Mouse (Mus musculus): ENCODE results near the gene Rgl2. TPM values are rescaled to one million over a fixed set of nuclear protein-coding genes. Genes with fewer than 3 reads are reported as not detected.
A peak's percentile ranks its signal among the peaks of the same experiment; 100 is the strongest.

Rgl2 gene
- polyA plus RNA-seq, 1 experiment from 2014 or later, result 52.3 TPM

GRCm38 (mm10) chr17:33930280-33931158, 1.2 kb downstream of the Rgl2 start:
- peak overlapping the region; percentile 92 for H3K27ac ChIP-seq (ENCODE audit: low read length)
- peak overlapping the region; percentile 76 for H3K4me3 ChIP-seq (replicated peaks; ENCODE audit: low read length)
- no peak for ATAC-seq

GRCm38 (mm10) chr17:33931159-33931866, 2.0 kb downstream of the Rgl2 start:
- peak overlapping the region; percentile 84; the same call in 1 of the 2 replicates for H3K9ac ChIP-seq (replicated peaks; ENCODE audit: low read depth, low read length)
- peak overlapping the region; percentile 98 for H3K4me2 ChIP-seq (ENCODE audit: low read length)
- 34% methylated on average over 17 of the region's 18 CpGs for WGBS
- no peaks in the 10 kb centered on the region for H3K27me3 ChIP-seq (replicated peaks; ENCODE audit: control insufficient read depth, insufficient read depth, low read length)
- H3K36me3 ChIP-seq (ENCODE audit: control insufficient read depth, insufficient read depth), result 0 out of 2 replicates have a peak, but pooled peaks cover 8% of the 10 kb centered on the region
- no peak overlapping the region for H3K27ac ChIP-seq (ENCODE audit: low read length)
- no peak for ATAC-seq
- no peaks in the 10 kb centered on the region for H3K9me3 ChIP-seq (ENCODE audit: control insufficient read depth, low read length)
- H3K4me1 ChIP-seq (replicated peaks; ENCODE audit: control insufficient read depth, insufficient read depth, low read length), result peaks cover 18% of the 10 kb centered on the region
- peak overlapping the region; percentile 76 for H3K4me3 ChIP-seq (replicated peaks; ENCODE audit: low read length)

More at GRCm38 (mm10) chr17:33930280-33931158, 1.2 kb downstream of the Rgl2 start:
- H3K9ac ChIP-seq (replicated peaks; ENCODE audit: low read depth, low read length), result peak overlapping the region; percentile 84
- H3K9me3 ChIP-seq (ENCODE audit: control insufficient read depth, low read length), result no peaks in the 10 kb centered on the region
- H3K36me3 ChIP-seq (ENCODE audit: control insufficient read depth, insufficient read depth), result 0 out of 2 replicates have a peak, but pooled peaks cover 8% of the 10 kb centered on the region
- peak overlapping the region; percentile 98 for H3K4me2 ChIP-seq (ENCODE audit: low read length)
- H3K4me1 ChIP-seq (replicated peaks; ENCODE audit: control insufficient read depth, insufficient read depth, low read length), result peaks cover 18% of the 10 kb centered on the region
- no peaks in the 10 kb centered on the region for H3K27me3 ChIP-seq (replicated peaks; ENCODE audit: control insufficient read depth, insufficient read depth, low read length)
- under 1% methylated on average over 41 of the region's 45 CpGs for WGBS

GRCm38 (mm10) chr17:33931947-33932346, 2.6 kb downstream of the Rgl2 start:
- no peak overlapping the region for H3K9ac ChIP-seq (replicated peaks; ENCODE audit: low read depth, low read length)
- no peaks in the 10 kb centered on the region for H3K9me3 ChIP-seq (ENCODE audit: control insufficient read depth, low read length)
- no peak for ATAC-seq
- 0 out of 2 replicates have a peak, but pooled peaks cover 8% of the 10 kb centered on the region for H3K36me3 ChIP-seq (ENCODE audit: control insufficient read depth, insufficient read depth)
- H3K4me3 ChIP-seq (replicated peaks; ENCODE audit: low read length), result no peak overlapping the region
- WGBS, result 88% methylated on average over 11 of the region's 11 CpGs
- H3K27ac ChIP-seq (ENCODE audit: low read length), result no peak overlapping the region
- no peaks in the 10 kb centered on the region for H3K27me3 ChIP-seq (replicated peaks; ENCODE audit: control insufficient read depth, insufficient read depth, low read length)
- H3K4me2 ChIP-seq (ENCODE audit: low read length), result no peak overlapping the region
- H3K4me1 ChIP-seq (replicated peaks; ENCODE audit: control insufficient read depth, insufficient read depth, low read length), result peaks cover 18% of the 10 kb centered on the region

- H3K36me3 ChIP-seq (ENCODE audit: control insufficient read depth, insufficient read depth), result 0 out of 2 replicates have a peak, but pooled peaks cover 8% of the 10 kb centered on the region
- H3K4me2 ChIP-seq (ENCODE audit: low read length), result no peak overlapping the region
- no peaks in the 10 kb centered on the region for H3K9me3 ChIP-seq (ENCODE audit: control insufficient read depth, low read length)
- no peaks in the 10 kb centered on the region for H3K27me3 ChIP-seq (replicated peaks; ENCODE audit: control insufficient read depth, insufficient read depth, low read length)
- H3K4me1 ChIP-seq (replicated peaks; ENCODE audit: control insufficient read depth, insufficient read depth, low read length), result peaks cover 18% of the 10 kb centered on the region
- no peak for ATAC-seq
- 84% methylated on average over 14 of the region's 14 CpGs for WGBS
- no peak overlapping the region for H3K9ac ChIP-seq (replicated peaks; ENCODE audit: low read depth, low read length)
- no peak overlapping the region for H3K4me3 ChIP-seq (replicated peaks; ENCODE audit: low read length)
- H3K27ac ChIP-seq (ENCODE audit: low read length), result no peak overlapping the region
Observed at GRCm38 (mm10) chr17:33932448-33932847, 3.1 kb downstream of the Rgl2 start.

- H3K4me1 ChIP-seq (replicated peaks; ENCODE audit: control insufficient read depth, insufficient read depth, low read length), result peaks cover 18% of the 10 kb centered on the region
- 0 out of 2 replicates have a peak, but pooled peaks cover 6% of the 10 kb centered on the region for H3K36me3 ChIP-seq (ENCODE audit: control insufficient read depth, insufficient read depth)
- no peak for ATAC-seq
- H3K27ac ChIP-seq (ENCODE audit: low read length), result no peak overlapping the region
- no peak overlapping the region for H3K4me2 ChIP-seq (ENCODE audit: low read length)
- no peaks in the 10 kb centered on the region for H3K9me3 ChIP-seq (ENCODE audit: control insufficient read depth, low read length)
- H3K9ac ChIP-seq (replicated peaks; ENCODE audit: low read depth, low read length), result no peak overlapping the region
- no peak overlapping the region for H3K4me3 ChIP-seq (replicated peaks; ENCODE audit: low read length)
- 92% methylated on average over 15 of the region's 15 CpGs for WGBS
- no peaks in the 10 kb centered on the region for H3K27me3 ChIP-seq (replicated peaks; ENCODE audit: control insufficient read depth, insufficient read depth, low read length)
Observed at GRCm38 (mm10) chr17:33932970-33933369, 3.6 kb downstream of the Rgl2 start.

- 88% methylated on average over 21 of the region's 21 CpGs for WGBS
- no peaks in the 10 kb centered on the region for H3K27me3 ChIP-seq (replicated peaks; ENCODE audit: control insufficient read depth, insufficient read depth, low read length)
- peaks cover 17% of the 10 kb centered on the region for H3K4me1 ChIP-seq (replicated peaks; ENCODE audit: control insufficient read depth, insufficient read depth, low read length)
- H3K36me3 ChIP-seq (ENCODE audit: control insufficient read depth, insufficient read depth), result 0 out of 2 replicates have a peak, but pooled peaks cover 6% of the 10 kb centered on the region
- no peak overlapping the region for H3K4me3 ChIP-seq (replicated peaks; ENCODE audit: low read length)
- no peaks in the 10 kb centered on the region for H3K9me3 ChIP-seq (ENCODE audit: control insufficient read depth, low read length)
- no peak overlapping the region for H3K27ac ChIP-seq (ENCODE audit: low read length)
- no peak for ATAC-seq
- no peak overlapping the region for H3K9ac ChIP-seq (replicated peaks; ENCODE audit: low read depth, low read length)
- H3K4me2 ChIP-seq (ENCODE audit: low read length), result no peak overlapping the region
Observed at GRCm38 (mm10) chr17:33935422-33936055, 6.2 kb downstream of the Rgl2 start.

GRCm38 (mm10) chr17:33936993-33937392, 7.7 kb downstream of the Rgl2 start:
- no peak for ATAC-seq
- no peaks in the 10 kb centered on the region for H3K9me3 ChIP-seq (ENCODE audit: control insufficient read depth, low read length)
- no peaks in the 10 kb centered on the region for H3K27me3 ChIP-seq (replicated peaks; ENCODE audit: control insufficient read depth, insufficient read depth, low read length)
- no peak overlapping the region for H3K9ac ChIP-seq (replicated peaks; ENCODE audit: low read depth, low read length)
- peaks cover 18% of the 10 kb centered on the region for H3K4me1 ChIP-seq (replicated peaks; ENCODE audit: control insufficient read depth, insufficient read depth, low read length)
- H3K27ac ChIP-seq (ENCODE audit: low read length), result no peak overlapping the region
- H3K4me3 ChIP-seq (replicated peaks; ENCODE audit: low read length), result no peak overlapping the region
- no peak overlapping the region for H3K4me2 ChIP-seq (ENCODE audit: low read length)
- 86% methylated on average over 15 of the region's 15 CpGs for WGBS
- H3K36me3 ChIP-seq (ENCODE audit: control insufficient read depth, insufficient read depth), result 0 out of 2 replicates have a peak, but pooled peaks cover 6% of the 10 kb centered on the region

GRCm38 (mm10) chr17:33938783-33939182, 9.4 kb downstream of the Rgl2 start:
- H3K4me1 ChIP-seq (replicated peaks; ENCODE audit: control insufficient read depth, insufficient read depth, low read length), result peaks cover 18% of the 10 kb centered on the region
- no peaks in the 10 kb centered on the region for H3K27me3 ChIP-seq (replicated peaks; ENCODE audit: control insufficient read depth, insufficient read depth, low read length)
- no peak for ATAC-seq
- no peak overlapping the region for H3K4me3 ChIP-seq (replicated peaks; ENCODE audit: low read length)
- H3K27ac ChIP-seq (ENCODE audit: low read length), result no peak overlapping the region
- H3K36me3 ChIP-seq (ENCODE audit: control insufficient read depth, insufficient read depth), result peaks cover 10% of the 10 kb centered on the region; the same call in 1 of the 2 replicates
- H3K9ac ChIP-seq (replicated peaks; ENCODE audit: low read depth, low read length), result no peak overlapping the region
- H3K4me2 ChIP-seq (ENCODE audit: low read length), result no peak overlapping the region
- WGBS, result 81% methylated on average over 11 of the region's 11 CpGs
- no peaks in the 10 kb centered on the region for H3K9me3 ChIP-seq (ENCODE audit: control insufficient read depth, low read length)

Data from forebrain, embryonic 16.5 days (tissue).